Mouse (Mus musculus) left cerebral cortex, adult 8-10 months (tissue): ENCODE data around the gene Mfsd4b3. TPM values are rescaled to one million over a fixed set of nuclear protein-coding genes. Genes with fewer than 3 reads are reported as not detected.
"Not testable (repeated sequence)": the region's sequence is repeated elsewhere in the genome, so short reads cannot be mapped to it uniquely, and the experiment has no call there.

Experiments used
- DNase-seq, 2 experiments: peaks; one replicate each; pipeline ENCODE4 v3.0.0; 2022; ENCODE audit warnings: low spot score in 2 of 2
- total RNA-seq, 4 experiments: library from RNA; stranded (reverse); gene quantifications; 2 replicates each; pipeline ENCODE4 v1.2.4; 2022

The Mfsd4b3 gene
- under 1 TPM in 2 of 4 experiments, not detected in 2; 0.21 to 0.46 TPM for total RNA-seq

GRCm38 (mm10) chr10:39959761-39960440 lies at the start of gene Mfsd4b3:
Gene Mfsd4b3 (minus strand): TSS chr10:39960153.
- DNase-seq: peak; percentile 80 to 88

- no peak for DNase-seq
These were observed 49.6 kb upstream of the Mfsd4b3 start for GRCm38 (mm10) chr10:40009591-40009990.

GRCm38 (mm10) chr10:40008847-40009246 lies 48.9 kb upstream of the Mfsd4b3 start:
- not testable (repeated sequence) for DNase-seq

GRCm38 (mm10) chr10:40007953-40008352 lies 48.0 kb upstream of the Mfsd4b3 start:
- no peak for DNase-seq

- DNase-seq: no peak
These were observed 47.0 kb upstream of the Mfsd4b3 start for GRCm38 (mm10) chr10:40006963-40007362.

- no peak for DNase-seq
These were observed 40.8 kb upstream of the Mfsd4b3 start for GRCm38 (mm10) chr10:40000746-40001145.

GRCm38 (mm10) chr10:39991155-39991554 lies 31.2 kb upstream of the Mfsd4b3 start:
- DNase-seq: no peak

- DNase-seq: no peak
These were observed 26.5 kb upstream of the Mfsd4b3 start, which contains the start of gene Mfsd4b5 for GRCm38 (mm10) chr10:39986466-39986865. Gene Mfsd4b5 (minus strand): TSS chr10:39986646.

- no peak for DNase-seq
These were observed 22.7 kb upstream of the Mfsd4b3 start for GRCm38 (mm10) chr10:39982604-39983003.

- no peak for DNase-seq
These were observed 18.3 kb upstream of the Mfsd4b3 start for GRCm38 (mm10) chr10:39978231-39978630.

- DNase-seq: no peak
These were observed 17.4 kb upstream of the Mfsd4b3 start for GRCm38 (mm10) chr10:39977346-39977745.

GRCm38 (mm10) chr10:39975771-39976170 lies 15.8 kb upstream of the Mfsd4b3 start:
- DNase-seq: no peak

GRCm38 (mm10) chr10:39974982-39975381 lies 15.0 kb upstream of the Mfsd4b3 start:
- DNase-seq: no peak

- DNase-seq: no peak
These were observed 7.6 kb upstream of the Mfsd4b3 start for GRCm38 (mm10) chr10:39967512-39967911.

GRCm38 (mm10) chr10:39961906-39962305 lies 2.0 kb upstream of the Mfsd4b3 start:
- no peak for DNase-seq

GRCm38 (mm10) chr10:39960441-39960822 lies 479 bp upstream of the Mfsd4b3 start:
- no peak for DNase-seq

- no peak for DNase-seq
These were observed 1.7 kb downstream of the Mfsd4b3 start for GRCm38 (mm10) chr10:39958266-39958665.

- DNase-seq: no peak
These were observed 3.5 kb downstream of the Mfsd4b3 start for GRCm38 (mm10) chr10:39956340-39956878.

GRCm38 (mm10) chr10:39955163-39955562 lies 4.8 kb downstream of the Mfsd4b3 start:
- DNase-seq: no peak

GRCm38 (mm10) chr10:39949377-39949954 lies 10.5 kb downstream of the Mfsd4b3 start:
- no peak for DNase-seq

GRCm38 (mm10) chr10:39947195-39947594 lies 12.8 kb downstream of the Mfsd4b3 start:
- not testable (repeated sequence) for DNase-seq

- no peak for DNase-seq
These were observed 23.4 kb downstream of the Mfsd4b3 start for GRCm38 (mm10) chr10:39936553-39936952.
